Mouse (Mus musculus) layer of hippocampus, adult 9-11 months (tissue): ENCODE results near the gene Mug2.
"Not testable (repeated sequence)": the region's sequence is repeated elsewhere in the genome, so short reads cannot be mapped to it uniquely, and the experiment has no call there.

ENCODE experiments used
- DNase-seq: peaks from one replicate; pipeline ENCODE4 v3.0.0; 2022

Mug2 gene

GRCm38 (mm10) chr6:122006461-122006860 is at the start of gene Mug2:
Gene Mug2, plus strand, starts transcription at chr6:122006761.
- DNase-seq = not testable (repeated sequence)

GRCm38 (mm10) chr6:121957803-121958349 is 48.7 kb upstream of the Mug2 start:
- DNase-seq = not testable (repeated sequence)

GRCm38 (mm10) chr6:121975701-121976100 is 30.9 kb upstream of the Mug2 start:
- no peak for DNase-seq

GRCm38 (mm10) chr6:122100904-122101303 is 94.3 kb downstream of the Mug2 start:
- DNase-seq = no peak

GRCm38 (mm10) chr6:122101671-122102070 is 95.1 kb downstream of the Mug2 start:
- no peak for DNase-seq

- no peak for DNase-seq
Measured at GRCm38 (mm10) chr6:122116963-122117362, 110.4 kb downstream of the Mug2 start.

GRCm38 (mm10) chr6:122129521-122129920 is 123.0 kb downstream of the Mug2 start:
- DNase-seq = no peak
